Mouse (Mus musculus) olfactory bulb, adult 2 months (tissue): ENCODE results near the gene Tox2. TPM values are rescaled to one million over a fixed set of nuclear protein-coding genes. Genes with fewer than 3 reads are reported as not detected.
A peak's percentile ranks its signal among the peaks of the same experiment; 100 is the strongest.

Experiments used
- H3K27ac ChIP-seq: fragments of 200-500 bp; 2 replicates; pipeline ENCODE4 v1.5.1; 2012; ENCODE audit warnings: low read depth, low read length; ENCODE audit not compliant: insufficient read depth
- H3K4me1 ChIP-seq: fragments of 200-500 bp; 2 replicates; pipeline ENCODE4 v1.6.1; 2012; ENCODE audit warnings: low read length; ENCODE audit not compliant: control insufficient read depth, insufficient read depth
- H3K4me3 ChIP-seq: fragments of 200-500 bp; 2 replicates; pipeline ENCODE4 v1.5.1; 2012; ENCODE audit warnings: mild to moderate bottlenecking, low read depth, low read length, moderate library complexity; ENCODE audit not compliant: insufficient read depth
- CTCF ChIP-seq: fragments of 200-500 bp; IDR thresholded peaks from 2 replicates; pipeline ENCODE4 v1.5.1; 2012; ENCODE audit warnings: low read depth, mild to moderate bottlenecking, low read length, moderate library complexity; ENCODE audit not compliant: insufficient read depth
- POLR2A ChIP-seq: fragments of 200-500 bp; IDR thresholded peaks from 2 replicates; pipeline ENCODE4 v1.6.1; 2012; ENCODE audit warnings: mild to moderate bottlenecking, low read depth, low read length, moderate library complexity; ENCODE audit not compliant: insufficient read depth
- WGBS: fragments of 180-500 bp; shearing (Covaris S2); methylation state at CpG from one replicate; pipeline ENCODE4 v1.1.7; 2018; 5-methylcytosine and 5-hydroxymethylcytosine counted together
- polyA plus RNA-seq: library from polyadenylated mRNA; stranded (reverse); fragments of >200 nt; gene quantifications from 2 replicates; pipeline ENCODE4 v1.2.4, GENCODE M21; 2012; ENCODE audit warnings: low replicate concordance; ENCODE audit not compliant: missing spikeins, insufficient read depth, insufficient read length

The Tox2 gene
- polyA plus RNA-seq, 1 experiment = not detected

GRCm38 (mm10) chr2:163323163-163323562 is 120.2 kb downstream of the Tox2 start:
- H3K4me3 ChIP-seq = no peak overlapping the region
- H3K27ac ChIP-seq = no peak overlapping the region
- TF ChIP-seq POLR2A = no peak
- no peak for TF ChIP-seq CTCF
- H3K4me1 ChIP-seq = peaks cover 2% of the 10 kb centered on the region
- 79% methylated on average over 1 of the region's 1 CpGs for WGBS

- Histone ChIP-seq H3K4me3 (no peak overlapping the region), H3K4me1 (no peaks in the 10 kb centered on the region), H3K27ac (no peak overlapping the region)
- WGBS = 21% methylated on average over 7 of the region's 7 CpGs
- TF ChIP-seq CTCF (no peak), POLR2A (no peak)
These were observed 127.8 kb downstream of the Tox2 start for GRCm38 (mm10) chr2:163330742-163331141.

DNA sequence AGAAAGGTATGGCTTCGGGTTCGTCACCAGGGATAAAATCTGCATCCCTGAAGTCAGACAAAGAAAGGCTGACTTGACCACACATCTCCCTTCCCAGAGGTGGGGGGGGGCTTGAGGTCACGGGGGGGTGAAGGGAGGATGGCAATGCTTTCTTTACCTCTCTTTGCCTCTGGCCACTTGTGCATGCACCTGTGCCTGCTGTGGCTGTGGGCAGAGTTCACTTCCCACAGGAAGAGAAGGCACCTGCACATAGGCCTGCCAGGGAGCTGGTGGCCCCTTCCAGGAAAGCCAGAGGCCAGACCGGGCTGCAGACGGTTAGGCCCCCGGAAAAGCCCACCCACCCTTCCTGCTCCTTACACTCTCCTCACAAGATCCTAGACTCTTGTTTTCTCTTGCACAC is 128.5 kb downstream of the Tox2 start:
- H3K4me3 ChIP-seq = no peak overlapping the region
- no peaks in the 10 kb centered on the region for H3K4me1 ChIP-seq
- 83% methylated on average over 6 of the region's 6 CpGs for WGBS
- no peak overlapping the region for H3K27ac ChIP-seq
- TF ChIP-seq CTCF = no peak
- TF ChIP-seq POLR2A = no peak

DNA sequence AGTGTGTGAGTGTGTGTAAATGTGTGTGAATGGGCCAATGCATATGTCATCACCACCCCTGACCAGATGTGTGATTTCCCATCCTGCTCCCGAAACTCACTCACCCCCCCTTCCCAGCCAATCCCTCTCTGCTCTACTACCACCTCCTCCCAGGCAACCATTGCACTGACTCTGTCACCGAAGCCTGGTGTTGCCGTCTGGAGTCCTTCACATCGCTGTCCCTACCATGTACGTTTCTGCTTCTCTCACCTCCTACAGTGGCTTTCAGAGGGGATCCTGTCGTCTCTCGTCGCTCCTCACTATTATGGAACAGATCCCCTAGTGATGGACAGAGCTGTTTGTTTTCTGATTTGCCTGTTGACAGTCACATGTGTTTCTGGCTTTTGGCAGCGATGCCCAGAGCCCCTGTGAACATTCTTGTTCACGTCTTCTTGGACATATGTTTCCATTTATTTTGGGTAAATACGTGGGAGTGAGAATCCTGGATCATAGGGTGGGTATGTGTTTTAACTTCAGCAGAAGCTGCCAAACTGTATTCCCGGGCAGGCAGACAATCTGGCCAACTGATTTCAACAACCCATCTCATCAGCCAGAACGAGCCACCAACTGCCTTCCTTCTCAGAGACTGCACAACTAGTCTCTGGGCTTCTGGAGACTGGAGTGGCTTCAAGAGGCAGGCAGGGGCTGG is 129.6 kb downstream of the Tox2 start:
- TF ChIP-seq CTCF = no peak
- TF ChIP-seq POLR2A = no peak
- H3K4me3 ChIP-seq = no peak overlapping the region
- 58% methylated on average over 13 of the region's 13 CpGs for WGBS

DNA sequence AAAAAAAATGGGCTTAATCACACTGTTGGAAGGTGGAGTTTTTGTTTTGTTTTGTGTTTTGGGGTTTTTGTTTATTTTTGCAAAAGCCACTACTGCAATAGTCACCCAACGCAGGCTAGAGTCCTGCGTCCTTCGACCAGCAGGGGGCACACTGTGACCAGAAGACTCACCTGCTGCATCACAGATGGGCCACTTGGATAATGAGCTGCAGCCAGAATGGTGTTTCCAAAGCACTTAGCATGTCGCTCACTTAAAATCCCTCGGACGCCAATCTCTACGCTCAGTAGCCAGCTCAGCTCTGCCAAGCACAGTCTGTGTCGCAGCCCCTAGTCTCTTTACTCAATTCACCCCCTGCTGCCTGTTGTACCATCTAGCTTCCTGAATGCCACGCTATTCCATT is 137.3 kb downstream of the Tox2 start:
- Histone ChIP-seq H3K27ac (no peak overlapping the region), H3K4me3 (no peak overlapping the region), H3K4me1 (peaks cover 7% of the 10 kb centered on the region)
- TF ChIP-seq CTCF (peak; percentile 82), POLR2A (no peak)
- WGBS = 6% methylated on average over 9 of the region's 9 CpGs

More for the DNA sequence above, 129.6 kb downstream of the Tox2 start:
- no peaks in the 10 kb centered on the region for H3K4me1 ChIP-seq
- no peak overlapping the region for H3K27ac ChIP-seq

GRCm38 (mm10) chr2:163343671-163344070 is 140.7 kb downstream of the Tox2 start:
- WGBS = 83% methylated on average over 4 of the region's 4 CpGs
- TF ChIP-seq POLR2A (no peak), CTCF (no peak)
- Histone ChIP-seq H3K4me3 (no peak overlapping the region), H3K4me1 (peaks cover 10% of the 10 kb centered on the region), H3K27ac (no peak overlapping the region)

- TF ChIP-seq CTCF (no peak), POLR2A (no peak)
- Histone ChIP-seq H3K4me3 (no peak overlapping the region), H3K27ac (no peak overlapping the region), H3K4me1 (peaks cover 10% of the 10 kb centered on the region)
- 86% methylated on average over 13 of the region's 13 CpGs for WGBS
These were observed 142.2 kb downstream of the Tox2 start for GRCm38 (mm10) chr2:163344976-163345660.

DNA sequence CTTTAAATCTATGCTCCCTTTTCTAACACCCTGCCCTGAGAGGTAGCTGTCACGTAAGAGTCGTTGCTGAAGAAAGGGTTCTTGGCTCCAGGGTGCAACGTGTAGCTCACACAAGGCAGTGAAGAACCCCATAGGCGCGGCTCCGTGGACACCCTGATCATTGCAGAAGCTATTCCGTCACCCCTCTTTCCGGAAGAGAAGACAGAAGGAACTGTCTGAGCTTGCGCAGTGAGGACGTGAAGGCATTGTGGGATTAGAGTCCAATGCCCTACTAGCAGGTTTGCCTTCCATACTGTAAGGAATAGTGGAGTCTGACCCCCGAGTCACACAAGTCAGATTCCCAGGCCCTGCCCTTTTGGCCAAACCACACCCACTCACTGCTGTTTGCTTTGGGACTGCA is 143.6 kb downstream of the Tox2 start:
- 85% methylated on average over 11 of the region's 11 CpGs for WGBS
- Histone ChIP-seq H3K27ac (no peak overlapping the region), H3K4me1 (peaks cover 7% of the 10 kb centered on the region; the same call in 1 of the 2 replicates), H3K4me3 (no peak overlapping the region)
- TF ChIP-seq CTCF (no peak), POLR2A (no peak)

- Histone ChIP-seq H3K4me1 (peaks cover 7% of the 10 kb centered on the region; the same call in 1 of the 2 replicates), H3K4me3 (no peak overlapping the region), H3K27ac (no peak overlapping the region)
- TF ChIP-seq POLR2A (no peak), CTCF (no peak)
- 90% methylated on average over 8 of the region's 8 CpGs for WGBS
These were observed 144.7 kb downstream of the Tox2 start for GRCm38 (mm10) chr2:163347517-163348184.
